Mouse (Mus musculus) embryonic facial prominence, embryonic 15.5 days (tissue): ENCODE measurements around the gene Fhl2. TPM values are rescaled to one million over a fixed set of nuclear protein-coding genes. Genes with fewer than 3 reads are reported as not detected.
"Not testable (repeated sequence)": the region's sequence is repeated elsewhere in the genome, so short reads cannot be mapped to it uniquely, and the experiment has no call there.

ENCODE experiments used
- ATAC-seq: fragments of 200-750 bp; cut with Nextera tagmentation; 2 replicates; pipeline ENCODE4 v1.8.0; 2017; ENCODE audit warnings: low read depth, moderate TSS enrichment; ENCODE audit not compliant: insufficient number of reproducible peaks, low FRiP score, low TSS enrichment
- H3K27ac ChIP-seq: fragments of 300-500 bp; sonication (generic); replicated peaks from 2 replicates; pipeline ENCODE4 v1.5.1; 2015; ENCODE audit warnings: mild to moderate bottlenecking, inconsistent platforms
- H3K27me3 ChIP-seq: fragments of 300-500 bp; sonication (generic); 2 replicates; pipeline ENCODE4 v1.6.1; 2015; ENCODE audit warnings: inconsistent platforms
- H3K36me3 ChIP-seq: fragments of 300-500 bp; sonication (generic); 2 replicates; pipeline ENCODE4 v1.6.1; 2015; ENCODE audit warnings: mild to moderate bottlenecking, inconsistent platforms
- H3K4me1 ChIP-seq: fragments of 300-500 bp; sonication (generic); 2 replicates; pipeline ENCODE4 v1.6.1; 2015; ENCODE audit warnings: inconsistent platforms
- H3K4me2 ChIP-seq: fragments of 300-500 bp; sonication (generic); replicated peaks from 2 replicates; pipeline ENCODE4 v1.6.1; 2015; ENCODE audit warnings: mild to moderate bottlenecking, inconsistent platforms
- H3K4me3 ChIP-seq: fragments of 300-500 bp; sonication (generic); replicated peaks from 2 replicates; pipeline ENCODE4 v1.5.1; 2015; ENCODE audit warnings: mild to moderate bottlenecking, inconsistent platforms
- H3K9ac ChIP-seq: fragments of 300-500 bp; sonication (generic); 2 replicates; pipeline ENCODE4 v1.6.1; 2015; ENCODE audit warnings: inconsistent platforms
- H3K9me3 ChIP-seq: fragments of 300-500 bp; sonication (generic); replicated peaks from 2 replicates; pipeline ENCODE4 v1.6.1; 2016; ENCODE audit warnings: inconsistent platforms
- WGBS: fragments of 180-500 bp; shearing (Covaris S2); methylation state at CpG from one replicate; pipeline ENCODE4 v1.1.7; 2015; 5-methylcytosine and 5-hydroxymethylcytosine counted together
- polyA plus RNA-seq: library from polyadenylated mRNA; unstranded; fragments of >200 nt; fragmentation: Nextera tagmentation; extraction: Ambion mirVana; gene quantifications from 2 replicates; pipeline ENCODE4 v1.2.1, GENCODE M21; 2015

The Fhl2 gene
- polyA plus RNA-seq, 1 experiment from 2014 or later: 22.0 TPM

DNA sequence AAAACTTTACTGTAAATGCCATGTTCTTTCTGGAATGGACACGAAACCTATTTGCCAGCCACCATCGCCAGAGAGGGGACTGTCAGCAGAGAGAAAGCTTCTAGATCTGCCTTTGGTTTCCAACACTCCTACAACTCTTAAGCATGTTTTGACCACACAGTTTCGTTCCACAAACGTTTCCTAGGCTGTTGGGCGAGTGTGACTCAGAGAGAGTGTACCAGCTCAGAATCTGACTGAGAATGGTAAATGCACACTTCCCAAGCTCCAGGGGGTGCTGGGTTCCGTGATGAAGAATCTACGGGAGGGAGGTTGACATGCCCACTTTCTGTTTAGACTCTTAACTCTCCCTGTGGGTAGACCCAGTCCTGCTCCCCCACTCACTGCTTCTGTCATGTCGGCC lies 5.7 kb downstream of the Fhl2 start:
- no peak overlapping the region for H3K4me3 ChIP-seq
- whole genome bisulfite sequencing: 71% methylated on average over 8 of the region's 8 CpGs
- H3K27ac ChIP-seq: no peak overlapping the region
- H3K27me3 ChIP-seq: no peaks in the 10 kb centered on the region
- no peaks in the 10 kb centered on the region for H3K36me3 ChIP-seq
- H3K4me2 ChIP-seq: no peak overlapping the region
- H3K9me3 ChIP-seq: no peaks in the 10 kb centered on the region
- ATAC-seq: no peak
- H3K4me1 ChIP-seq: no peaks in the 10 kb centered on the region
- no peak overlapping the region for H3K9ac ChIP-seq

DNA sequence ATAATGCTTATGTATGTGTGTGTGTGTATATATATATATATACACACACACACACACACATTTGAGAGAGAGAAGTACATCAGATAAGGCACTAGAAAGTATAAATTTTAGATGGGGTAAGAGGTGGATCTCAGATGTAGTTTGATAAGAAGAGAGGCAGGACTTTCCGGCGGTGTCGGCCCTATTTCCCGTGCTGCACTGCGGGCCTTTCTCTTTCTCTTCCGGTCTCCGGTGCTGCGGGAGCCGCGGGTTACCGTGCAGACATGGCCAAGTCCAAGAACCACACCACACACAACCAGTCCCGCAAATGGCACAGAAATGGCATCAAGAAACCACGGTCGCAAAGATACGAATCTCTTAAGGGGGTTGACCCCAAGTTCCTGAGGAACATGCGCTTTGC lies 7.9 kb downstream of the Fhl2 start:
- 97% methylated on average over 11 of the region's 16 CpGs for WGBS

DNA sequence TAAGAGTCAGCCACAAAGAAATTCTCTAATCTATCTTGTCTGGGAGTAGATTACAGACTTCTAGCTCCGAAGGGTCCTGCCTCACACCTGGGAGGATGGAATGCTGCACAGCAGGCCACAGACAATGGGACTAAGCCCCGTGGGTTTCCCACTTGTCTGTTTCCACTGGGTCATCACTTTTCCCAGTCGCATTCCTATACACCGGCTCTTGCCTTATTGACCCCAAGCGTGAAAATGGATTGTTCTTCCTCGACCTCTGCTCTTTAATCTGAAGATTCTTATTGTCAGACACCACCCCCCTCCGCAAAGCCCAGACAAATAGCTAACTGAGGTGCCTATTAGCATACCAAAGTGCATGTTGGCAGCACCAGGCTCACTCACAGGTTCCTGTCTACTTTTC lies 10.4 kb downstream of the Fhl2 start:
- Histone ChIP-seq H3K27me3 (no peaks in the 10 kb centered on the region), H3K4me1 (no peaks in the 10 kb centered on the region), H3K9me3 (no peaks in the 10 kb centered on the region), H3K9ac (no peak overlapping the region), H3K36me3 (no peaks in the 10 kb centered on the region), H3K4me3 (no peak overlapping the region), H3K4me2 (no peak overlapping the region), H3K27ac (no peak overlapping the region)
- ATAC-seq: no peak
- WGBS: 24% methylated on average over 7 of the region's 7 CpGs

More for the DNA sequence above, 7.9 kb downstream of the Fhl2 start:
- ATAC-seq, H3K27me3 ChIP-seq, H3K4me2 ChIP-seq, H3K9ac ChIP-seq, H3K4me3 ChIP-seq, H3K4me1 ChIP-seq, H3K9me3 ChIP-seq, H3K36me3 ChIP-seq, H3K27ac ChIP-seq: not testable (repeated sequence)

DNA sequence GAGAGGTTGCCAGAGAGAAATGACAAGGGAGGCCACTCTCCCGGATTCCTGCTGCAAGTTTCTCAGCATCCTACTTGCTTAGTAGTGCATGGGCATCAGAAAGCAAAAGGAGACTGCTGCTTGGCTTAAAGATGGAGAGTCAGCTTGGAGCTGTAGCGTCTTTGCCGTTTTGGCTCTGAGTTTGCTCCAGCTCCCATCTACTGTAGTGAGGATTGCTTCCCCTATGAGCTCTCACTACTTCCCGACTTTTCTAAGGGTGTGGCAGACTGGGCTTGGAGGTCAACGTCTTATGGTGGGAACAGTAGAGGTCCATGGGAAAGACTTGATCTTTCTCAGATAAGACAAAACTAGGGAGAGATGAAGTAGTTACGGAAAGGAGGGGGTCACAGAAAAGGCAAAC lies 15.9 kb downstream of the Fhl2 start:
- no peak overlapping the region for H3K27ac ChIP-seq
- no peak overlapping the region for H3K4me3 ChIP-seq
- H3K4me1 ChIP-seq: no peaks in the 10 kb centered on the region
- H3K36me3 ChIP-seq: no peaks in the 10 kb centered on the region
- no peak overlapping the region for H3K4me2 ChIP-seq
- no peak for ATAC-seq
- 79% methylated on average over 6 of the region's 6 CpGs for WGBS
- no peaks in the 10 kb centered on the region for H3K9me3 ChIP-seq
- H3K9ac ChIP-seq: no peak overlapping the region
- no peaks in the 10 kb centered on the region for H3K27me3 ChIP-seq

DNA sequence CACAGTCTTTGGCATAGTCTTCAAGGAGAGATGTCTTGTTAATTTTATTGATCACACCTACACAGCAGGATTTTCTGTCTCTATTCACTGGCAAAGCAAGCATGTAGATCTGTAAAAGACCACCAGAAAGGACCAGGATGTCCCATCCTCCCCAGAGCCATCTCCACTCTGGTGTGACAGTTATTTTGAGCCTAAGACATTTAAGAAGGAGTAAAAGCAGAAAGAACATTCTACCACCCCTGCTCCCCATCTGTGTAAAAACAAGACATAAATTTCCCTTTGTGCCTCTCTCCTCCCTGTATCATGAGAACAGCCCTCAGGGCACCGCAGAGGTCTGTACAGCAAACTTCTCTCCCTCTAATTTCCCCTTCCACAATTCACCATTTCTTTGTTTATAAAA lies 18.0 kb downstream of the Fhl2 start:
- 87% methylated on average over 1 of the region's 1 CpGs for WGBS
- Histone ChIP-seq H3K4me1 (no peaks in the 10 kb centered on the region), H3K27ac (no peak overlapping the region), H3K4me3 (no peak overlapping the region), H3K9ac (no peak overlapping the region), H3K36me3 (no peaks in the 10 kb centered on the region), H3K27me3 (no peaks in the 10 kb centered on the region), H3K4me2 (no peak overlapping the region), H3K9me3 (no peaks in the 10 kb centered on the region)
- no peak for ATAC-seq

DNA sequence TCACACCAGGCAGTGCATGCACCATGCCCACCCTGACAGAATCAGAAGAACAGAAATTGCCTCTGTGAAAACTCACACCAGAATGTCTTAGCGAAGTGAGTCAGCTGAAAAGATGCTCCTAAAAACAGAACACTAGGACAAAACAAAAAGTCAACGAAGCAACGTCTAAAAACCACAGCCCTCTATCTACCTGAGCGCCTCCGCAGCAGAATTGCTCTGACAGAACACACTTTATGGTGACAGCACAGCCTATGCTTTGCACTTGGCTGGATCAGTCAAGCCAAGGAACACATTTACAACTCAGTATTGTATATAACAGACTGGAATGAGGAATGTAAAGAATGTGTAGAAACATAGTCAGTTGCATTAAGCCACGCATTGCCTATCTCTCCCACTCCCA lies 18.4 kb downstream of the Fhl2 start:
- Histone ChIP-seq H3K27me3 (no peaks in the 10 kb centered on the region), H3K4me1 (no peaks in the 10 kb centered on the region), H3K4me3 (no peak overlapping the region), H3K9me3 (no peaks in the 10 kb centered on the region), H3K4me2 (no peak overlapping the region), H3K9ac (no peak overlapping the region), H3K27ac (no peak overlapping the region), H3K36me3 (no peaks in the 10 kb centered on the region)
- WGBS: 65% methylated on average over 6 of the region's 6 CpGs
- ATAC-seq: no peak

DNA sequence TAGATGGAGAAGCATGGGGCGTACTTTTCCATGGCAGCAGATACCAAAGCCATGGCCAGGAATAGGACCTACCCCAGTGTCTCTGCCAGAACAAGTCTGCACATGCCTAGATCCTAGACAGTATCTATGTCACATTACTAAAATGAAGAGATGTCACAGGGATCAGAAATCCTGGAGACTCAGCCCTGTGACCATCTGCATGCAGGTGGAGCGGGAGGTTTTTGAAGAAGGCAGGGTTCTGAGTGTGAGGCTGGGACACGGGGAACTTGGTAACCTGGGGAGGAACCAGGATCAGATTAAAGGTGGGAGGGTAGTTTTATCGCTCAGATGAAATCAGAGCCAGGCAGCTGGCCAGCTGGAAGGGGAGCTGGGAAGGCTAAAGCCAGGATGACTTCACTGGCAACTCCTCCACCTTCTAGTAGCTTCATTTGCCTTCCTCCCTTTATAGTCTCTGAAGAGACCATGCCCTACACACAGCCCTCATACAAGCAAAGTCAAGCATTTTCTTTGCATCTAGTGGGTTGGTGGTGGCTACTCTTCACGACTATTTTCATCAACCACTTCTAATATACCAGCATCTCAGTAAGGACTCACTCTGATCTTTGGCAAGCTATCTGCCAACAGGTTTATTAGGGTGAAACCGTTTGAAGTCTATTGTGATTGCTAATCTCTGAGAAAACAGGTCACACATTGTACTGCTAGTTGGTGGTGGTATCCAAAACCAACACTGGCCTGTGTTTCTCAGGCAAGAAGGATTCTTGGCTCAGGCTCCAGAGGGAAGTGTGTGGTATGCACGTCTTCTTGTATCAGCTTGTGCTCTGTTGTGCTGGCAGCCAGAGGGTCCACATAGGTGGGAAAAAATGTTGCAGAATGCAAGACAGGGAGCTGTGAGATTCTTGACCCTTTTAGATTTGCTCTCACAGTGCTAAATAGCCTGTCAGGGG lies 23.2 kb downstream of the Fhl2 start:
- Histone ChIP-seq H3K27me3 (no peaks in the 10 kb centered on the region), H3K9ac (no peak overlapping the region), H3K36me3 (no peaks in the 10 kb centered on the region), H3K9me3 (no peaks in the 10 kb centered on the region), H3K4me3 (no peak overlapping the region), H3K4me1 (peaks cover 12% of the 10 kb centered on the region), H3K4me2 (no peak overlapping the region), H3K27ac (no peak overlapping the region)
- ATAC-seq: no peak
- 63% methylated on average over 7 of the region's 7 CpGs for WGBS

DNA sequence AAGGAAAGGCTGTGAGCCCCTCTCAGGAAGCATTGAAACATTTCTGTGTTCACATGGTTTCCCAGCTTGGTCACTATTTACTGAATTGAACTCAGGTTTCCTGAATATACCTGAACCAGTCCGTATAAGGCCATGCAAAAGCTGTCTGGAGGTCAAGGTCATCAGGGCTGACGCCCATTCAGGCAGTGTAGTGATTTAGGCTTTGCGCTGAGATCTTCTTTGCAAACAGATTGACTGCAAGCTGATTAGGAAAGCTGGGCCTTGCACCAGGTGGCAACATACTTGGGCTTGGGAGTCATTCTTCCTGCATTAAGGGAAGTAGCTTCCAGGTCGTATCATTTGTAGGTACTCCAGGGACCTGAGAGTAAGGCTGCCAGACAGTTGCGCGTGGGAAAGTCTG lies 25.0 kb downstream of the Fhl2 start:
- Histone ChIP-seq H3K4me2 (no peak overlapping the region), H3K27ac (no peak overlapping the region), H3K9me3 (no peaks in the 10 kb centered on the region), H3K4me3 (no peak overlapping the region), H3K36me3 (no peaks in the 10 kb centered on the region), H3K27me3 (no peaks in the 10 kb centered on the region), H3K9ac (no peak overlapping the region), H3K4me1 (peaks cover 19% of the 10 kb centered on the region)
- 89% methylated on average over 6 of the region's 6 CpGs for WGBS
- no peak for ATAC-seq

DNA sequence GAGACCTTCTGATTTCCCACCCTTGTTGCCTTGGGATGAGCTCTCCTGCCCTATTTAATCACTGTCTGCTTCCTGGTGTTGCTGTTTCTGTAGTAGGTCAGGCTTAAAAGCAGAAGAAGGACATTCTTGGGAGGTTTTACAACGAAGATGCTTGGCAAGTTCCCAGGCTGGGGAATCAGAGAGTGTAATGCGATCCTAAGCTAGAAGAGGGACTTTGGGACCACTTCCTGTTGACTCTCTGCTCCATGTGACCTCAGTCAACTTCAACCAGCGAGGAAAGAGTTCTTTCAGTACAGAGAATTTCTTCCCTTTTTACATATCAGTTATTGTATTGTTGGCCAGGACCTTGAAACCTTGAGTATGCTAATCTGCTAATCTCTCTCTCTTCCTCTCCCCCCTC lies 25.7 kb downstream of the Fhl2 start:
- Histone ChIP-seq H3K9me3 (no peaks in the 10 kb centered on the region), H3K27me3 (no peaks in the 10 kb centered on the region), H3K36me3 (no peaks in the 10 kb centered on the region), H3K4me1 (peaks cover 19% of the 10 kb centered on the region), H3K27ac (no peak overlapping the region), H3K4me3 (no peak overlapping the region), H3K9ac (no peak overlapping the region), H3K4me2 (no peak overlapping the region)
- no peak for ATAC-seq
- 30% methylated on average over 3 of the region's 3 CpGs for WGBS

DNA sequence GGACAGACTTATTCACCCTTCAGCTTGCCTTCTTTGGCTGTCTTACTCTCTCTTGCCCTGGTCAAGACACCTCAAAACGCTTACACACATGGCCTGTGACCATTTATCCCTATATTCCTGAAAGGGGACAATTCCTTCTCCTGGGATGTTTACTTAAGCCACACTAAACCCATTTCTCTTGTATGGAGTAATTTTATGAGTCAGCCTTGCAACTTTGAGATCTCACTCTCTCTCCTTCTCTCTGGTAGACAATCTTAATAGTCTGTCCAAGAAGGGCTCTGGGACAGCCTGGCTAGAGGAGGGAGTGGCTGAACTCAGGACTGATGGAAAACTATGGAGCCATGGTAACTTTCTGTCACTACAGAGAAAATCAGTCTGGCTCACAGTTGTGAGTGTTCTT lies 27.1 kb downstream of the Fhl2 start:
- Histone ChIP-seq H3K9ac (no peak overlapping the region), H3K27ac (peak overlapping the region; percentile 69; the same call in 1 of the 2 replicates), H3K4me3 (no peak overlapping the region), H3K27me3 (no peaks in the 10 kb centered on the region), H3K36me3 (no peaks in the 10 kb centered on the region), H3K4me1 (peaks cover 19% of the 10 kb centered on the region), H3K9me3 (no peaks in the 10 kb centered on the region), H3K4me2 (no peak overlapping the region)
- WGBS: 78% methylated on average over 1 of the region's 1 CpGs
- ATAC-seq: no peak

DNA sequence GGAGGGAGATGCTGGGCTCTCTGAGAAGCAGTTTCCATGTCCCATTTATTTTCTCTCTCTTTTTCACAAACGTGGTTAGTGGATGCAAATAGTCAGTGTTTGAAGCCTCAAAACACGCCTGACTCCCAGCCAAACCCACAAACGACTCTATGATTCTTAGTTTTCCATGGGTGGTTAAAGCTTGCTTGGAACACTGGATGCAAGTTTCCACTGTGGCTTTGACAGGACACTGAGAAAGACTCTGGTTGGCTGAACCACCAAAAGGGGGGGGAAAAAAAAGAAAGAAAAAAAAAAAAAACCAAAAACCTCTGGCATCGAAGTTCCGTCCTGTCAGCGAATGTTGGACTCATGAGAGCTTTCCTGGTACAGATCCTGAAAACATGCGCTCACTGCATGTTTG lies 27.6 kb downstream of the Fhl2 start:
- H3K27me3 ChIP-seq: 0 out of 2 replicates have a peak, but pooled peaks cover 3% of the 10 kb centered on the region
- H3K36me3 ChIP-seq: no peaks in the 10 kb centered on the region
- peaks cover 19% of the 10 kb centered on the region for H3K4me1 ChIP-seq
- WGBS: 63% methylated on average over 7 of the region's 7 CpGs
- no peak overlapping the region for H3K4me3 ChIP-seq
- H3K4me2 ChIP-seq: no peak overlapping the region
- peak; percentile 80; the same call in 1 of the 2 replicates for ATAC-seq
- H3K27ac ChIP-seq: peak overlapping the region; percentile 81
- no peak overlapping the region for H3K9ac ChIP-seq
- no peaks in the 10 kb centered on the region for H3K9me3 ChIP-seq

DNA sequence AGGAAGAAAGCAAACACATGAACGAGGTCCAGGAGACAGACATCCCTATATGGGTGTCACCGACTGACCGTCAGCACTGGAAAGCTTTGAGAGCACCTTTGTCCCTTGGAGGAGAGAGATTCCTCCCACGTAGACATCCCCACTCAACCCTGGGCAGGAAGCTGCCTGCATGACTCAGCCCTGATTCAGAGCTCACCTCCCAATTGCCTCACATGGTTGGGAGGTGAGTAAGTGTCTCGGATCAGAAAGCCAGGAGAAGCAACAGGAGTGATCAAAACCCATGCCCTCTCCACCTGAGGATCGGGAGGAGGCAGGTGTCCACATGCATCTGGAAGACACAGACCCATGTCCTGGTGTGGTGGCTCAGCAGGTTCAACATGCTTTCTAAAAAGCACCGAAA lies 28.2 kb downstream of the Fhl2 start:
- no peak for ATAC-seq
- peak overlapping the region; percentile 81 for H3K27ac ChIP-seq
- H3K9me3 ChIP-seq: no peaks in the 10 kb centered on the region
- H3K4me3 ChIP-seq: no peak overlapping the region
- H3K36me3 ChIP-seq: no peaks in the 10 kb centered on the region
- H3K9ac ChIP-seq: no peak overlapping the region
- 0 out of 2 replicates have a peak, but pooled peaks cover 3% of the 10 kb centered on the region for H3K27me3 ChIP-seq
- H3K4me2 ChIP-seq: no peak overlapping the region
- 73% methylated on average over 7 of the region's 7 CpGs for WGBS
- peaks cover 24% of the 10 kb centered on the region for H3K4me1 ChIP-seq
